Mouse (Mus musculus): ENCODE data around the gene Ccna2.

DNA sequence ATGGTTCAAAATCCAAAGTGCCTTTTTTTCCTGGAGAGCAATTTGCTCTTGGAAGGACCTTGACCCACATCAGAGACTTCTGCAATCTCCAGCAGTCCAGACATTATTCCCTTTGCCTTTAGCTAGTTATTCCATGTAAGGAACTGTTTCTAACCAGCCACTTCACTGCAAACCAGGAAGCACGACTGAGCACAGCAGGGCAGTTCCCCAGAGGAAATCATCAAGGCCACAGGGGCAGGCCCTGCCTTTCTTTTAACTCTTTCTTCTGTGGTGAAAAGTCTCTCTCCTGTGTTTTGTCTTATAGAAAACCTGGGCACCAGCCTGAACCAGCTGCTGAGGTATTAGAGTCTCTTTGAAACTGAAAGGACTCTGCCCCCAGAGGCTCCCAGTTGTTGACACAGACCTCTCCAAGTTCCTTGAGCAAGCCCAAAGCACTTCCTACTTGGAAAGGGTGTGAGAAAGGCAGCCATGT lies 38.7 kb downstream of the Ccna2 start:
- TF ChIP-seq CTCF (IDR thresholded peaks at IDR 0.05; ENCODE audit: control insufficient read depth, insufficient read depth, insufficient read length) (no peak), MYOG (IDR thresholded peaks at IDR 0.05; ENCODE audit: control insufficient read depth, extremely low read depth, insufficient read length) (no peak)
